Mouse (Mus musculus) neural tube, embryonic 12.5 days (tissue): ENCODE data around the gene Coq9. TPM values are rescaled to one million over a fixed set of nuclear protein-coding genes. Genes with fewer than 3 reads are reported as not detected.

ENCODE experiments used
- polyA plus RNA-seq: library from polyadenylated mRNA; unstranded; fragments of >200 nt; fragmentation: Nextera tagmentation; extraction: Ambion mirVana; gene quantifications from 2 replicates; pipeline ENCODE4 v1.2.1, GENCODE M21; 2016

Coq9 gene
- polyA plus RNA-seq, 1 experiment from 2014 or later, result 52.3 TPM

Other genes starting within 250 kb of the Coq9 start
- gene Rspry1, start 236.4 kb upstream of the Coq9 start, polyA plus RNA-seq, result 52.0 and 57.4 TPM in 2 replicates
- gene Fam192a, start 236.3 kb upstream of the Coq9 start, polyA plus RNA-seq, result 95.2 and 105 TPM in 2 replicates
- 225 and 236 TPM in 2 replicates for gene Arl2bp, start 171.7 kb upstream of the Coq9 start, polyA plus RNA-seq
- 0.66 and 0.97 TPM in 2 replicates for gene Pllp, start 142.0 kb upstream of the Coq9 start, polyA plus RNA-seq
- not detected in 2 replicates for gene Ccl22, start 92.7 kb upstream of the Coq9 start, polyA plus RNA-seq
- 7.5 and 9.4 TPM in 2 replicates for gene Cx3cl1, start 66.3 kb upstream of the Coq9 start, polyA plus RNA-seq
- not detected in 2 replicates for gene Ccl17, start 27.9 kb upstream of the Coq9 start, polyA plus RNA-seq
- gene Ciapin1, start within 50 bp of the Coq9 start, polyA plus RNA-seq, result 190 and 193 TPM in 2 replicates
- 130 and 143 TPM in 2 replicates for gene Polr2c, start 19.1 kb downstream of the Coq9 start, polyA plus RNA-seq
- gene Dok4, start 38.0 kb downstream of the Coq9 start, polyA plus RNA-seq, result 32.7 and 41.8 TPM in 2 replicates
- gene Ccdc102a, start 79.8 kb downstream of the Coq9 start, polyA plus RNA-seq, result 18.1 and 18.9 TPM in 2 replicates
- 0.06 and 0.16 TPM in 2 replicates for gene Adgrg5, start 85.4 kb downstream of the Coq9 start, polyA plus RNA-seq
- 177 and 208 TPM in 2 replicates for gene Adgrg1, start 136.4 kb downstream of the Coq9 start, polyA plus RNA-seq
- gene Adgrg3, start 179.4 kb downstream of the Coq9 start, polyA plus RNA-seq, result 2.4 and 2.6 TPM in 2 replicates
- 0.09 and 0.13 TPM in 2 replicates for gene Drc7, start 216.8 kb downstream of the Coq9 start, polyA plus RNA-seq
- gene Katnb1, start 242.9 kb downstream of the Coq9 start, polyA plus RNA-seq, result 32.0 and 38.7 TPM in 2 replicates